Mouse (Mus musculus) cerebellum, postnatal 36 days (tissue): ENCODE data around the gene Sema3c.

Experiments
- DNase-seq, 2 experiments: peaks; one replicate each; pipeline ENCODE4 v3.0.0; 2021 to 2022; ENCODE audit warnings: mixed read lengths in 2 of 2

Sema3c gene

GRCm38 (mm10) chr5:17648865-17649542 lies 74.9 kb downstream of the Sema3c start:
- no peak for DNase-seq

- DNase-seq = no peak
These were observed 87.1 kb downstream of the Sema3c start for GRCm38 (mm10) chr5:17661223-17661622.

DNA sequence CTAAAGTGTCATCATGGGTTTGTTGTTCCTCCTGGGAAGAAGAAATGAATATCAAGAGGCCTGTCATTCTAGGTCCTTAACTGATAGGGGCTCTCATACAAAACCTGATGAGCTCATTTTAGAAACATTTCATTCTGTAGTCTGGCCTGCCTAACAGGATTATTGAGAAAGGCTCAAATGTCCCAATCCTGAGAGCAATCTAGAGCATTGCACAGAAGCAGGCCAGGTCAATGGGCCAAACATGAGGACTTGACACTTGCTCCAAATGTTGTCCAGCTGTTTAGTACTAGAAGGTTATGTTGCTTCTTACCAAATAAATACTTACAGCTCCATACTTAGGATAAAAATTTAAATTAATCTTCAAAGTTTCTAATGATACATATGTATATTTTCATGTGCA lies 97.3 kb downstream of the Sema3c start:
- DNase-seq = no peak

DNA sequence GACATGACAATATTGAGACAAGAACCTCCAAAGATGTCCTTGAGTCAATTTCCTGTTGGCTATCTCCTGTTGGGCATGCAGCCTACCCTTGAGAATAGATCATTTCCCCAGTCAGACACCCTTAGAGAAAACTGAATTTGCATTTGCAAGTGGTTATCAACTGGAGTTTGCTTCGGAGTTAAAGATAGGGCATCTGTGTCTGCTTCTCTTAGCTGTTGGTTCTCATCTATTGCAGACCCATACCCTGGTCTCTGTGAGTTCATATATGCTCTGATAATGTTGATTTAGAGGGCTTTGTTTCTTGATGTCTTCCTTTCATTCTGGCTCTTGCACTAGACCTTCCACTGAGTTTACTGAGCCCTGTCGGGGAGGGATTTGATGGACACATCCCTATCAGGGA lies 106.8 kb downstream of the Sema3c start:
- DNase-seq = no peak

GRCm38 (mm10) chr5:17689121-17689520 lies 115.0 kb downstream of the Sema3c start:
- no peak for DNase-seq

DNA sequence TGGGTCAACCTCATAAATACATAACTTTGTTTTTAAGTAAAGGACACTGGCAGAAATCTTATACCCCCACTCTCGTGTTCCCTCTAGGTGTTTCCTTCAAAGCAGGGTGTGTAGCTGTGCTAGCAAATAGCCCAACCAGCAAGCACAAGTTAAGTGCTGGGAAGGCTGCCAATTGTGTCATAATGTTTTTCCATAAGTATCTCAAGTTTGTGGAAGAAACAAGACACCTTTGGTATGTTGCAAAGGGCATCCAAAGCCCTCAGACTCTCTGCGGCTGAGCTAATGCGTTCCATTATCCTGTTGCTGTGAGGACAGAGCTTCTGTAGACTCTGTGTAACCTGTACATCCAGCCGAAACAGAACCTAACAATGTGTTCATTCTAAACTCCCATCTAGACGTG lies 115.5 kb downstream of the Sema3c start:
- DNase-seq = no peak

- DNase-seq = no peak
These were observed 121.3 kb downstream of the Sema3c start for GRCm38 (mm10) chr5:17695366-17695765.

DNA sequence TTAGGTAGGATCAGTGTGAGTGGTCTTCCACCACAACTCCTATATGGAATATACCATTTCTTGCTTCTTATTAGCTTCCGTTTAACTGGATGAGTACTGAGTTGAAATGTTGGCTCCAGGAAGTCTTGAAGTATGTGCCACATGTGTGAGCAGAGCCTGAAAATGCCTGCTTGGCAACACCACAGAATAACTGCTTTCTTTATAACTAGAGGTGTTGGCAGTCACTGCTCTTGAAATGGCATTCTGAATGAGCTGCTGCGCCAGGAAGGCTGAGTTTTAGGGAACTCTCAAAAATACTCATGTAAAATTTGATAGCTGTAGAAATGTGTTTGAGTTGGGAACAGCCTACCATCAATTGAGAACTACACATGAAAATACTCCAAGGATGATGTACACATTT lies 124.8 kb downstream of the Sema3c start:
- DNase-seq = no peak

- DNase-seq = no peak
These were observed 130.1 kb downstream of the Sema3c start for GRCm38 (mm10) chr5:17704160-17704559.

DNA sequence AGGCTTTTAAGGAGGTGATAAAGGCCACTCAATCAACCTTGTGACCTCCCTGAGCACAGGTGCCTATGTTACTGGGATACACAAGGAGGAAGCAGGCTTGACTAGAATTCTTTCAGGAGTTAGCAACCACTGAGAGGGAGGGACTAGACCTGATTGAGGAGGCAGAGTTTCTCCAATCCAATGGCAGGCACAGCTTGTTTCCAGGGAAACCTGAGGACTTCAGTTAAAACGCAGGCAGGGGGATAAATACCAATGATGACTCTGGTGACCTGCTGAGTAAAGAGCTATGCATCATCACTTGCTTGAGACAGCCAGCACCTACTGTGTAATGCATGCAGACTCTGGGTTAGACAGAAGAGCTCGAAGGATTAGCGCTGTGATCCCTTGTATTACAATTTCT lies 133.0 kb downstream of the Sema3c start:
- no peak for DNase-seq

- DNase-seq = no peak
These were observed 138.3 kb downstream of the Sema3c start for GRCm38 (mm10) chr5:17712374-17712773.

- DNase-seq = no peak
These were observed 141.1 kb downstream of the Sema3c start for GRCm38 (mm10) chr5:17715206-17715605.

DNA sequence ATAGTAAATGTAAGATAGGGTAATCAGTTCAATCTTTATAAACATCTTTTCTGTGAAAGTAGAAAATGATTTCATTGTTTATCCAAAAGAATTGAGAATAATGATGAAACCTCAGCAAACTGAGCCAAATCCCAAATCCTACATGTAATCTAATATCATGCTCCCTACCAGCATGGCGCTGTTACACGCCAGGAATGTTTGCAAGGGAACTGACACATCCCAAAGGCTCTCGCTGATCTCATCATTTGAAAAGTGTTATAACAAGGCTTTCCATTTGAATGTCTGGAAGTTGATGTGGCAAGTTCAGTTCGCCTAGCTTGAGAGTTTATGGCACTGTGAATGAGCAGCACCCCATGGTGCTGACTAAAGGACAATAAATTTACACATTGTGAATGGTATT lies 145.9 kb downstream of the Sema3c start:
- no peak for DNase-seq

DNA sequence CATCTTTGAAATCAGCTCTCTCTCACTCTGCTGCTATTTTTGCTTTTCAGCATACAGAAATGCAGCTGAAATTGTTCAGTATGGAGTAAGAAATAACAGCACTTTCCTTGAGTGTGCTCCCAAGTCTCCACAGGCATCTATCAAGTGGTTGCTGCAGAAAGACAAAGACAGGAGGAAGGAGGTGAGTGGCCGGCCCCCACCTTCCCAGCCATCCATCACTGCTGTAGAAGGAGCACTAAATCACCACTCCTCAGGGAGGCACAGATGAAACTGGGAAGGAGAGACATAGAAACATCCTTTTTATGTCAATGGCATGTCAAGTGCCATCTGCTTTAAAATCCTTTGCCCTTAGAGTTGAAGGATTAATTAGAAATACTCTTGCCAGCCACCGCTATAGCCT lies 149.9 kb downstream of the Sema3c start:
- no peak for DNase-seq

DNA sequence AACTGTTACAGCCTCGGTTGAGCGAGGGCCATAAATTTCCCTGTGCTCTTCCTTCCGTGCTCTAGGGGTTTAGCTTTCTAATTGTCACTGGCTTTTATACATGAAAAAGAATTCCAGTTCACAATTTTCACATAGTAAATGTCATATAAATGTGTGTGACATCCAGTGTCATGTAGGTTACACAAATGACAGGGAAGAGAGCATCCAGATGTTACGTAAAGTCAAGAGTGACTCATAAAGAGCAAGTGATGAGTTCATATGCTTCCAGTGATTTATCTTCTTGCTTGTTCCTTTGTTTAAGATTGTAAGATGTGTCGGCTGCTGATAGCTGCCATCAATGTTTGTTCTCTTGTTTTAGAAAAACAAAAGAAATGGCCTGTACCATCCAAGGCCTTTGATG lies 154.0 kb downstream of the Sema3c start:
- DNase-seq = no peak

DNA sequence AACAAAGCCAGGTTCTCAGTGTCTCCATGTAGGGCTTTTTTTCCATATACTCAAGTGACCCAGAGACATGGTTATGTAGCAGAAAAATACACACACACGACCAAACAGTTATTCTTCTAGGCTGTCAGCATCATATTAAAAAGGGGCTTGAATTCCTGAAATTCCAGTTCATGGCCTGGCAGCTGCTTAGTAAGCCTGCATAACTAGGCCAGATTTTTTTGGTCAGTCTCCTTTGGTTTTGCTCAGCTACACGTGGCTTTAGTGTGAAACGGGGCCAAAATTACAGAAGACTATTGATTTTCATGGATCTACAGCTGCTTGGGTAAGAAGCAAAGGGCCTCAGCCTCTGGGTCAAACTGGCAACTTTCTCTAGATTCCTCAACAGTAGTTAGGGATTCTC lies 165.7 kb downstream of the Sema3c start:
- no peak for DNase-seq

GRCm38 (mm10) chr5:17746520-17746919 lies 172.4 kb downstream of the Sema3c start:
- no peak for DNase-seq

- no peak for DNase-seq
These were observed 173.1 kb downstream of the Sema3c start for GRCm38 (mm10) chr5:17747143-17747542.

DNA sequence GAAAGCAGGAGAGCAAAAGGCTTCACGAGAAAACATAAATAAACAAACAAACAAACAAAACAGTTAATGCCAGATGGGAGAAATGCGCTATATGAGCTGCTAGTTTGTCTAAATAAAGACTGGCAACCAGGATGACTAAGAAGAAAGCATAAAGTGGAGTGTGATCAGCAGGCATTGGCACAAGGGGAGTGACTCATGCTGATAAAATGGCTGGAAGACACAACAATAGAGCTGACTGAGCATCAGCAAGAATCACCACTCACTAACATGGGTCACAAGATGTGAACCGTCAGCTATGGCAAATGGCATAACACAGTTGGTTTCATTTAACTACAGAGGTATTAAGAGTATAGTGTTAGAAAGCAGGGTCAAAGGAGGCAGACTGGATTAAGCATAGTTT lies 174.2 kb downstream of the Sema3c start:
- no peak for DNase-seq

DNA sequence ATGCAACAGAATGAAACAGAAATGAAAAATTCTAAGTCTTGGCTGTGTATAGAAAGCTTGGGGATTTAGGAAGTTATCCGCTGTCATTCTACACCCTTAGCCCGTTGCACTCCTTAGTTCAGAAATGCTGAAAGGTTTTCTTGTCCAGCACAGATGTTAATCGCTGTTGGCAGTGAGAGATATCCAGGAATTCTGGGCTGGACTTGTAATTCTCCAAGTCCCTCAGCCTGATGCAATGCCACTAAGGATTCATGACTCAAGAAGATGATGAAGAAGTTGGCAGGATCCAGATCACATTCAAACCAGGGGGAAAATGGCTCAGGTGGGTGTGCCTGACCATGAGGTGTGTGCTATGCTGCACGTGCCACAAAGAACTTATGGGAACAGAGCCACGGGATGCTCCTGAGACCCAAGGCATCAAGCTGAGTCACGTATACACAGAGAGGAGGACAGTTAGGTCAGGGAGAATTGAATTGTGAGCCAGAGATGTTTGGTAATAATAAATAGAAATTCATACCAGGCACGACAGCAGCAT lies 179.5 kb downstream of the Sema3c start:
- no peak for DNase-seq

GRCm38 (mm10) chr5:17766006-17766677 lies 192.1 kb downstream of the Sema3c start:
- DNase-seq = no peak

- no peak for DNase-seq
These were observed 196.2 kb downstream of the Sema3c start for GRCm38 (mm10) chr5:17770328-17770727.

DNA sequence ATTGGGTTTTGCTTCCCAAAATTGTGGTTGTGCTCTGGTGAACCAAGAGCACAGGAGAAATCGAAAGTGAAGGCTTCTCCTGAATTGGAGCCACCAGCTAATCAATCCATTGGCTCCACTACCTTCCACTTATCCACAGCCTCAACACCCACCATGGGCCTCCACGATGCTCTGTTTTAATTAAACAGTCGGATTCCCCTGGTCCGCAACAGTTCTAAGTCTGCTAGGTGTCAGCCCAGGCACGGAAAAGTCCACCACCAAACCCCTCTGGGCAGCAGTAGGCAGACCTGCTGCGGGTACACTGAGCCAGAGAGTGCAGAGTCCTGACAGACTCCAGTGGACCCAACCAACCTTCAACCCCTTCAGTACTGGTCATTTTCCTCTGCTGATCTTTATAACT lies 202.5 kb downstream of the Sema3c start:
- peak; percentile 10 to 26 for DNase-seq
